Mouse (Mus musculus) MN1 (cell line): ENCODE results near the gene Fam217b.

Source experiments
- DNase-seq: peaks from one replicate; pipeline ENCODE4 v3.0.0-alpha.2; 2016; ENCODE audit warnings: low spot score

The Fam217b gene

GRCm38 (mm10) chr2:178414261-178415149 is at the start of gene Fam217b, which contains the start of gene Ppp1r3d:
Fam217b (plus strand) TSS chr2:178414524.
Ppp1r3d (minus strand) TSS chr2:178414472.
- DNase-seq = no peak

- DNase-seq = no peak
Measured at GRCm38 (mm10) chr2:178407053-178407815, 7.1 kb upstream of the Fam217b start, which contains the start of gene Sycp2. Sycp2 (minus strand) TSS chr2:178407685.

DNA sequence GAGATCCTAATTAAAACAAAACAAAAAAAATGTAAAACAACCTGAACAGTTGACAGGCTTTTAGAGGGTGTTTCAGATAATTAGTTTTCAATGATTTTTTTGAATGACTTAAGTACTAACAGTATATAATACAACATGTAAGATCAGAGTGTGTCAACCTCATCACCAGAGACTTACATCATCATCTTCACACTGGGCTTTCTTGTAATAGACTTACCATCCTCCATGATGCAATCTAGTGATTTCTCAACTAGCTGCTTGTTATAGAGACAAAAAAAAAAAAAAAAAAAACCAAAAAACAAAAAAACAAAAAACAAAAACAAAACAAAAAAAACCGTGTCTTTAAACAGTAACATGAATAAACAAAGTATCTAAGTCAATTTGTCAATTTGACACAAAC is 5.3 kb upstream of the Fam217b start:
- no peak for DNase-seq

GRCm38 (mm10) chr2:178410286-178410685 is 4.0 kb upstream of the Fam217b start:
- DNase-seq = no peak

DNA sequence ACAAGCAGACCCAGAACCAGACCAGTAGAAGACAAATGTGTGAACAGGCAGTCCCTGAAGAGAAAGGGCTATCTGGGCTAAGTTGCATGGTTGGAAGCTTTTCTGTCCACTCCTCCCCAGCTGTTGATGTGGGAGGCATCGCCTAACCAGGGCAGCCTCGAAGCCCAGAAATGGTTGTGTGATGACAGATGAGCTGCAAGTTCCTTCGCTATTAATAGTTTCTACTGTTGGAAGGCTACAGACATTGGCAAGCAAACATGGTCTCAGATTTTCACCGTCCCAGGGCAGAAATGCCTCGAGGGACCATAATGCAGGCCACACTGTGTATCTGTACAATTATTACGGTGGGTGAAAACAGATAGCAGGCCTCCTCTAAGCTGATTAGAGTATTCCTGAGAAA is 1.7 kb upstream of the Fam217b start:
- DNase-seq = no peak

DNA sequence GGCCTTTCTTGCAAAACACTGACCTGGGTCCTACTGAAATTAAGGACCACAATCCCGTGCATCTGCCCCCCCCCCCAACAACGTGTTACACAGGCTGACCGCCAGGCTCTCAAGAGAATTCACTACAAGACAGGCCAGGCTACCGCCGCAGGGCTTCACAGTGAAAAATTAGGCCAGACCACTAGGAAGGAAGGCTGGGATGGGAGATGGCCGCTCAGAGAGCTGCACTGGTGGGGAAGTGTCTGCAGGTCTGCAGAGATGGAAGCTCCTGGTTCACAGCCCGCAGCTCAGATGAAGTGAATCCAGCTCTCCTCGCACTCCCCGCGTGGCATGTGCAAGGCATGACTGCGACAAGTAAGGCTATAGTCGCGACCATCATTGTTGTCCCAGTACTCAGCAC is 1.2 kb upstream of the Fam217b start:
- no peak for DNase-seq

GRCm38 (mm10) chr2:178413481-178414260 is 653 bp upstream of the Fam217b start:
- DNase-seq = no peak

GRCm38 (mm10) chr2:178415150-178415448 is 775 bp downstream of the Fam217b start:
- no peak for DNase-seq

- DNase-seq = no peak
Measured at GRCm38 (mm10) chr2:178416427-178416826, 2.1 kb downstream of the Fam217b start.

DNA sequence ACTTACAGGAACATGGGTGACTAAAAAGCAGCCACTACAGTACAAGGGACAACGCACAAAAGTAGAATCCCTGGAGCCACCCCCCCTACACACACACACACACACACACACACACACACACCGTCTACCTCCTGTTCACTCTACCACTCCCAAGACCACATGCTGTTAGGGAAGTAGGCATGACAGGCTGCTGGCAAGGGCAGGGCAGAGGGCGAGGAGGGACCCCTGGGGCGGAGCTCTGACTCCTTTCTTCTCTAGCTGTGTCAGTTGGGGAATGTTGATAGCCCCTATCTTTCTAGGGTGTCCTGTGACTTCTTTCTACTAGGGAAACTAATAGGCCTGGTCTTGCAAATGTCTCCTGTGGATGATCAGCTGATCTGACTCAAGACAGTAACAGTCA is 2.6 kb downstream of the Fam217b start:
- DNase-seq = no peak

- DNase-seq = no peak
Measured at GRCm38 (mm10) chr2:178420576-178420975, 6.3 kb downstream of the Fam217b start.

GRCm38 (mm10) chr2:178421603-178422002 is 7.3 kb downstream of the Fam217b start:
- no peak for DNase-seq

DNA sequence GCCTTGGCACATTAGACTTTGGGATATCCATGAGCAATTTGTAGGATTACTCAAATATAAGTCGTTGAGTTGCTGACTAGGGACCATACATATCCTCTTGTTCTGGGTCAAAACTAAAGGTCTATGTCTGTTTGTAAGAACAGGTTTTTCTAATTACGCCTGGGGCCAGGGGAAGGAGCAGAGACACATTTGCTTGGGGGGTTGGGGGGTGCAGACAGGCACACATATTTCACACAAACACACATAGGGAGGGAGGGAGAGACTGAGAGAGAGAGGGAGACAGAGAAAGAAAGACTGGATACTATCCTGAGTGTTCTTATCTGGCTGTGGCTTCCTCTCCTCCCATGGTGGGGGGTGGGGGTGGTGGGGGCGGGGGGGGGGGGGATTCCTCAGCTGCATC is 7.9 kb downstream of the Fam217b start:
- DNase-seq = no peak

DNA sequence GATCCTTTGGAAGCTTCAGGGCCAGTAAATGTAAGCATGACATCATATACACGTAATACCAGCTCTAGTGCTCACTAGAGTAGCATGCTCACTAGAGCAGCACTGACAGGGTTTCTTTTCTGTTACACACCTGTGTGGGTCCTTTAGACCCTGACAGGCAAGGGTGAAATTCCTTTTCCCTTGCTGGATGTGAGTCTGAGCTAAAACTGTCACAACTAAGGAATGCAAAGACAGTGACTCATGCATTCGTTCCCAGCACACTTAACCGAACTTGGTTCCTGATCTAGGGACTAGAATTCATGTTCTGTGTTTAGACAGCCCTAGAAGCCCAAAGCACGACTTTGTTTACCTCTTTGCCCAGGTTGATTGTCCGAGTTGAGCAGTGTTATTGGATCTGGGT is 8.9 kb downstream of the Fam217b start:
- no peak for DNase-seq

- DNase-seq = no peak
Measured at GRCm38 (mm10) chr2:178426229-178426628, 11.9 kb downstream of the Fam217b start.

DNA sequence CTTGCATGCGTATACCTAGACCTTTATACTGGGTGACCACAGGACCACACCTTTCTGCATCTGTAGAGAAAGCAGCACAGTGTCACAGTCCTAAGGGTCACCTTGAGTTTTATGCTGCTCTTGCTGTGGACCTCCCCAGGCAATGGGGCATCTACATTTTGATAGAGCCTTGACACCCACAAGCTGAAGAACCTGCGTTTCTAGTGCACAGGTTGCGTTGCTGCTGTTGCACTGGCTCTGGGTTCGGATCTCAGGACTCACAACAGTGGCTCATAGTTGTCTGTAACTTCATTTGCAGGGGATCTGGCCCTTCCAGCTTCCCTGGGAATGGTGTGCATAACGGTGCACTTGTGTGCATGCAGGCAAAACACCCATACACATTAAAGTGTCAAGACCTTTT is 12.9 kb downstream of the Fam217b start:
- DNase-seq = no peak

DNA sequence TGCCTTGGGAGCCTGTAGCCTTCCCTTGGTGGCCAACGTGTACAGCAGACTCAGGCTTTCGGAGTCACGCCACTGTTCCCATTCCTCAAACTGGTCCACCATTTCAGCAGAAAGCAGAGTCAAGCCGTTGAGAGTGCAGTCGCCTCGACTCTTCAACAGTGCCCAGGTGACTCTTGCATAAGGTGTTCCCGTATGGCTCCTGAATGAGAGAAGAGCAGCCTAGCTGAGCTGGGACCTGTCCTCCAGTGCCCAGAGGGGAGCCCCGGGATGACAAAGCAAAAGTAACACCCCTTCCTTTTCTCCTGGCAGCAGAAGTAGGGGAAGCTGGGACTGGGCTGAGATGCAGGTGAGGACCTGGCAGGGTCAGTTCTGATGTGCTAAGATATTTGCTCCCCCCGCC is 13.9 kb downstream of the Fam217b start:
- no peak for DNase-seq

- no peak for DNase-seq
Measured at GRCm38 (mm10) chr2:178428676-178429075, 14.4 kb downstream of the Fam217b start.

DNA sequence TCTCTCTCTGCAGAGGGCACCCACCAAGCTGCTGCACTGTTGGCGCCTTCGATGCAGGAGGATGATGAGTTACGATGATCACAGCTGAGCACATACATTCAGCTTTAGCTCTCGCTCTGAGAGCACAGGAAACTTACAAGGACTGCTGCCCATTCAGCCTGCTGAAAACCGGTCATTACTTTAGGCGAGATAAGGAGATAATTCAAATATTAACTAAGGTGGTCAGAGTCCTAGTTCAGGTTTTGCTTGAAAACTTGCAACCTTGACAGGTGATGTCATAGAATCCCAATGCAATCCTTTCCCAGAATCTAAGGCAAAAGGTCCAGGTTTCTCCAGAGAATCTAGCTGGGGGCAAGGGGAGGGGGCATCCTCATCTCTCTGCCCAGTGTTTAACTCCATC is 15.1 kb downstream of the Fam217b start:
- no peak for DNase-seq

GRCm38 (mm10) chr2:178430231-178430630 is 15.9 kb downstream of the Fam217b start, which contains the start of gene Cdh26:
Cdh26 (plus strand) TSS chr2:178430531.
- no peak for DNase-seq

- no peak for DNase-seq
Measured at GRCm38 (mm10) chr2:178433495-178433894, 19.2 kb downstream of the Fam217b start.

GRCm38 (mm10) chr2:178433903-178434302 is 19.6 kb downstream of the Fam217b start:
- no peak for DNase-seq
